ENCODE assay signal across 8 mouse cellular contexts in the genomic region with DNA sequence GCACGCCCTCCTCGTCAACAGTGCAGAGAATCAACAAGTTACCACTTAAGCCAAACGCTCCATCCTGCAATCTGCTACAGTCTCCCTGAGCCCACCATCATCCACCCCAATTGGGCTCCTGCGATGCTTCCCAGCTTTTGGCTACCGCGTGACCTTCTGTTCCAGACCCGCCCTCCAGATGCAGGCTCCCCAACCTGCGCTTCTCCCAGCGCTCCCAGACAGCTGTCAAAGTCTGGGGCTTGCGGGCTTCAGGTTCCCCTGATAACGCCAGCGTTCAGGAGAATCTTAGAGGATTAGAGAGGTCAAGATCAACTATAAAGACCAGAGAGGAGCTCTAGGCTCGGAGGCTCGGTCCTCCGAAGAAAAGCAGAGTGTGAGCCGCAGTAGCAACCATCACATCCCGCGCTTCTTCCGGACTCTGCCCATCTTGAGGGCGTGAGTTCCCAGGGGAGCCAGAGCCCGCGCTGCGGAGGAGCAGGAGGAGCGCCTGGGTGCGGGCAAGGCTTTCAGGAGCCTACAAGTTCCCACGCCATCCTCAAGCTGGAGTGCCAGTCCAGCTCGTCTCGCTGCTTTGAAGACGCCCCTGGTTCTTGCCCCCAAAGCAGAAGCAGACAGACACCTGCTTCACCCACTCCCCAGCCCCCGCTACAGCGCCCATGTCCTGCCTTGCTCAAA. TPM values are rescaled to one million over a fixed set of nuclear protein-coding genes. Genes with fewer than 3 reads are reported as not detected.
DNase-seq lines count a peak whose midpoint lies in the region; ATAC-seq and TF ChIP-seq lines count a peak whose summit lies in the region.

No protein-coding gene starts in this region.

- H3K4me3 ChIP-seq in lung, embryonic 14.5 days (ENCODE audit: low read depth, low read length), result peak overlapping the region; percentile 61
- H3K4me3 ChIP-seq in heart, postnatal 0 days (ENCODE audit: low read depth, low read length), result peak overlapping the region; percentile 59
- no peak overlapping the region; a peak in 1 of 4 replicates for H3K4me3 ChIP-seq in liver, embryonic 14.5 days (ENCODE audit: insufficient read depth in 1 of 2, low read depth in 2 of 2, low read length in 2 of 2)
- H3K4me3 ChIP-seq in stomach, embryonic 14.5 days (ENCODE audit: low read depth, low read length), result peak overlapping the region; percentile 60

- no peak for TF ChIP-seq CTCF in lung, embryonic 14.5 days (IDR thresholded peaks at IDR 0.05; ENCODE audit: low read depth)
- no peak for TF ChIP-seq CTCF in heart, postnatal 0 days (IDR thresholded peaks at IDR 0.05; ENCODE audit: low read depth)
- no peak for TF ChIP-seq CTCF in liver, embryonic 14.5 days (IDR thresholded peaks at IDR 0.05; ENCODE audit: low read depth)

- peaks cover 5% of the 10 kb centered on the region; the same call in 1 of the 2 replicates for H3K4me1 ChIP-seq in lung, embryonic 14.5 days (ENCODE audit: insufficient read depth)
- H3K4me1 ChIP-seq in heart, postnatal 0 days (ENCODE audit: control insufficient read depth, insufficient read depth), result 0 out of 2 replicates have a peak, but pooled peaks cover 10% of the 10 kb centered on the region
- H3K4me1 ChIP-seq in liver, embryonic 14.5 days (replicated peaks; ENCODE audit: control insufficient read depth in 2 of 2, insufficient read depth in 2 of 2, low read length in 1 of 2), result no peaks in the 10 kb centered on the region
- H3K4me1 ChIP-seq in stomach, embryonic 14.5 days (ENCODE audit: control insufficient read depth, insufficient read depth, low read length), result peaks cover 4% of the 10 kb centered on the region; the same call in 1 of the 2 replicates

- no peaks in the 10 kb centered on the region for H3K9me3 ChIP-seq in lung, embryonic 14.5 days (ENCODE audit: low read depth, low read length)
- H3K9me3 ChIP-seq in heart, postnatal 0 days (replicated peaks; ENCODE audit: control insufficient read depth, low read length), result no peaks in the 10 kb centered on the region
- no peaks in the 10 kb centered on the region for H3K9me3 ChIP-seq in liver, embryonic 14.5 days (ENCODE audit: control insufficient read depth, low read length)
- H3K9me3 ChIP-seq in stomach, embryonic 14.5 days (ENCODE audit: control insufficient read depth, low read depth, low read length), result no peaks in the 10 kb centered on the region

- no peak overlapping the region; the same call in 1 of the 2 replicates for H3K9ac ChIP-seq in lung, embryonic 14.5 days
- H3K9ac ChIP-seq in heart, postnatal 0 days (replicated peaks; ENCODE audit: low read depth, low read length), result no peak overlapping the region
- no peak overlapping the region for H3K9ac ChIP-seq in liver, embryonic 14.5 days (replicated peaks)
- peak overlapping the region; percentile 29; the same call in 1 of the 2 replicates for H3K9ac ChIP-seq in stomach, embryonic 14.5 days (replicated peaks; ENCODE audit: low read depth, low read length)

- no peak for ATAC-seq in lung, embryonic 14.5 days (ENCODE audit: insufficient read depth)
- ATAC-seq in heart, postnatal 0 days (ENCODE audit: insufficient read depth, low read depth), result no peak
- no peak for ATAC-seq in liver, embryonic 14.5 days (ENCODE audit: insufficient read depth)
- ATAC-seq in stomach, embryonic 14.5 days (ENCODE audit: insufficient number of reproducible peaks, insufficient read depth, low FRiP score, low read depth), result no peak

- H3K27me3 ChIP-seq in lung, embryonic 14.5 days (ENCODE audit: insufficient read depth, low read length), result peaks cover 35% of the 10 kb centered on the region
- H3K27me3 ChIP-seq in heart, postnatal 0 days (ENCODE audit: control insufficient read depth, insufficient read depth, low read length), result peaks cover 57% of the 10 kb centered on the region
- peaks cover 38% of the 10 kb centered on the region for H3K27me3 ChIP-seq in liver, embryonic 14.5 days (ENCODE audit: control insufficient read depth, insufficient read depth, low read length)
- H3K27me3 ChIP-seq in stomach, embryonic 14.5 days (ENCODE audit: control insufficient read depth, insufficient read depth, low read length), result peaks cover 10% of the 10 kb centered on the region; the same call in 1 of the 2 replicates

- H3K4me2 ChIP-seq in lung, embryonic 14.5 days, result peak overlapping the region; percentile 95
- H3K4me2 ChIP-seq in heart, postnatal 0 days (ENCODE audit: low read depth, low read length), result peak overlapping the region; percentile 95
- peak overlapping the region; percentile 52 for H3K4me2 ChIP-seq in liver, embryonic 14.5 days (ENCODE audit: low read depth)
- peak overlapping the region; percentile 94 for H3K4me2 ChIP-seq in stomach, embryonic 14.5 days (replicated peaks; ENCODE audit: low read depth, low read length)

- 2% methylated on average over 31 of the region's 31 CpGs for WGBS in lung, embryonic 14.5 days
- 2% methylated on average over 31 of the region's 31 CpGs for WGBS in heart, postnatal 0 days
- WGBS in liver, embryonic 14.5 days (ENCODE audit: insufficient replicate concordance), result 2% methylated on average over 31 of the region's 31 CpGs
- WGBS in stomach, embryonic 14.5 days, result 2% methylated on average over 30 of the region's 31 CpGs

- DNase-seq in lung, embryonic 14.5 days, result peak; percentile 18
- no peak for DNase-seq in lung, adult 18-20 months
- peak; percentile 23 for DNase-seq in embryo, embryonic 10 days (ENCODE audit: low spot score)
- DNase-seq in heart, postnatal 0 days (ENCODE audit: low spot score), result no peak
- no peak for DNase-seq in liver, embryonic 14.5 days (ENCODE audit: low read depth in 3 of 3, low spot score in 3 of 3)
- no peak for DNase-seq in layer of hippocampus, adult 8-10 months (ENCODE audit: low spot score in 2 of 2)
- no peak for DNase-seq in spleen, postnatal 10 days (ENCODE audit: low spot score in 2 of 2)

- TF ChIP-seq EP300 in heart, postnatal 0 days (IDR thresholded peaks at IDR 0.05; ENCODE audit: low read depth), result no peak
- TF ChIP-seq EP300 in liver, embryonic 14.5 days (IDR thresholded peaks at IDR 0.05; ENCODE audit: low read depth), result no peak

- no peak overlapping the region for H3K27ac ChIP-seq in lung, embryonic 14.5 days (ENCODE audit: low read depth)
- no peak overlapping the region for H3K27ac ChIP-seq in heart, postnatal 0 days (ENCODE audit: low read depth)
- H3K27ac ChIP-seq in liver, embryonic 14.5 days, result no peak overlapping the region
- H3K27ac ChIP-seq in stomach, embryonic 14.5 days (ENCODE audit: low read length), result no peak overlapping the region

- no peaks in the 10 kb centered on the region for H3K36me3 ChIP-seq in lung, embryonic 14.5 days (ENCODE audit: insufficient read depth)
- no peaks in the 10 kb centered on the region for H3K36me3 ChIP-seq in heart, postnatal 0 days (replicated peaks; ENCODE audit: control insufficient read depth, insufficient read depth, low read length)
- no peaks in the 10 kb centered on the region for H3K36me3 ChIP-seq in liver, embryonic 14.5 days (replicated peaks; ENCODE audit: control insufficient read depth, insufficient read depth, low read depth)
- H3K36me3 ChIP-seq in stomach, embryonic 14.5 days (ENCODE audit: control insufficient read depth, insufficient read depth, low read length), result no peaks in the 10 kb centered on the region

RNA-seq across cellular contexts. Expression of a gene that starts 0.9 kb away (rescaled TPM):
- 1.9 and 2.0 TPM in 2 replicates for polyA plus RNA-seq in lung, embryonic 14.5 days (2014; fragmentation: Nextera tagmentation; extraction: Ambion mirVana)
- total RNA-seq in heart, postnatal 0 days (2014; rRNA removed; ENCODE audit: low replicate concordance), result 0.61 and 1.8 TPM in 2 replicates
- 0.14 and 0.19 TPM in 2 replicates for polyA plus RNA-seq in heart, postnatal 0 days (2015; fragmentation: Nextera tagmentation; extraction: Ambion mirVana)
- 0.09 and 0.11 TPM in 2 replicates for polyA plus RNA-seq in liver, embryonic 14.5 days (2012; rRNA removed)
- 0.04 TPM in 1 of 2 replicates, not detected in the other for polyA plus RNA-seq in liver, embryonic 14.5 days (2014; fragmentation: Nextera tagmentation; extraction: Ambion mirVana)
- polyA plus RNA-seq in stomach, embryonic 14.5 days (2014; fragmentation: Nextera tagmentation; extraction: Ambion mirVana), result 2.0 TPM in 2 replicates
- total RNA-seq in layer of hippocampus, adult 8-10 months (2022), result 100 to 1,000 TPM; 126 to 148 (median 138) TPM

Comparison
In these comparisons a context has a peak if more than half of its experiments do, and no peak if none do; other contexts are left out.
1. DNase-seq: peak in lung, embryonic 14.5 days (single experiment) and embryo, embryonic 10 days (single experiment); none in lung, adult 18-20 months (0 of 2), heart, postnatal 0 days (single experiment), liver, embryonic 14.5 days (0 of 3), layer of hippocampus, adult 8-10 months (0 of 2) and spleen, postnatal 10 days (0 of 2).
2. H3K4me3 ChIP-seq: peak in lung, embryonic 14.5 days (single experiment), heart, postnatal 0 days (single experiment) and stomach, embryonic 14.5 days (single experiment); none in liver, embryonic 14.5 days (0 of 2).
3. Peak in every context shown above with its lines, with median percentiles within 50 percentile points of each other: H3K4me2 ChIP-seq.